In genomic region chr6:113343177-113344092, GRCm38 (mm10) we compare ENCODE assay signal across 8 mouse cellular contexts. TPM values are rescaled to one million over a fixed set of nuclear protein-coding genes. Genes with fewer than 3 reads are reported as not detected.
DNase-seq lines count a peak whose midpoint lies in the region; ATAC-seq lines count a peak whose summit lies in the region.

Camk1 (minus strand) TSS chr6:113343984.

- no peaks in the 10 kb centered on the region for H3K27me3 ChIP-seq in hindbrain, embryonic 12.5 days

- no peak within 1 kb of the TSS for H3K27ac ChIP-seq in hindbrain, embryonic 12.5 days

- no peaks in the 10 kb centered on the region for H3K9me3 ChIP-seq in hindbrain, embryonic 12.5 days (replicated peaks)

- H3K9ac ChIP-seq in hindbrain, embryonic 12.5 days, result peak within 1 kb of the TSS; percentile 80

- ATAC-seq in hindbrain, embryonic 12.5 days (ENCODE audit: low FRiP score), result peak; percentile 86

- 17% methylated on average over 32 of the region's 32 CpGs for whole genome bisulfite sequencing in hindbrain, embryonic 12.5 days

- H3K4me2 ChIP-seq in hindbrain, embryonic 12.5 days (replicated peaks), result peak within 1 kb of the TSS; percentile 73

- peak; percentile 87 for DNase-seq in adipocyte (ENCODE audit: low spot score)
- peak; percentile 62 to 75 for DNase-seq in cerebellum, postnatal 14 days
- peak; percentile 77 to 83 for DNase-seq in frontal cortex, postnatal 36 days (ENCODE audit: low spot score in 2 of 2)
- peak; percentile 69 to 71 for DNase-seq in layer of hippocampus, postnatal 14 days (ENCODE audit: low spot score in 2 of 2)
- peak; percentile 85 for DNase-seq in lung, postnatal 14 days
- peak; percentile 84 for DNase-seq in ovary, postnatal 36 days (ENCODE audit: low spot score)
- DNase-seq in urinary bladder, adult 2 months (ENCODE audit: low spot score), result peak; percentile 74

- peaks cover 25% of the 10 kb centered on the region for H3K4me1 ChIP-seq in hindbrain, embryonic 12.5 days

- H3K36me3 ChIP-seq in hindbrain, embryonic 12.5 days, result peaks cover 11% of the 10 kb centered on the region

- H3K4me3 ChIP-seq in hindbrain, embryonic 12.5 days, result peak within 1 kb of the TSS; percentile 52

RNA-seq across cellular contexts. Expression of gene Camk1, which starts in this region (rescaled TPM):
- 72.5 and 78.4 TPM in 2 replicates for polyA plus RNA-seq in hindbrain, embryonic 12.5 days (2016; fragmentation: Nextera tagmentation; extraction: Ambion mirVana)
- total RNA-seq in layer of hippocampus, postnatal 14 days (2021), result 10 to 100 TPM; 49.3 to 50.2 TPM
- polyA plus RNA-seq in urinary bladder, adult 2 months (2012; rRNA removed), result 71.5 and 80.8 TPM in 2 replicates
